Mouse (Mus musculus): ENCODE data around the gene Grb10.

Grb10 gene

DNA sequence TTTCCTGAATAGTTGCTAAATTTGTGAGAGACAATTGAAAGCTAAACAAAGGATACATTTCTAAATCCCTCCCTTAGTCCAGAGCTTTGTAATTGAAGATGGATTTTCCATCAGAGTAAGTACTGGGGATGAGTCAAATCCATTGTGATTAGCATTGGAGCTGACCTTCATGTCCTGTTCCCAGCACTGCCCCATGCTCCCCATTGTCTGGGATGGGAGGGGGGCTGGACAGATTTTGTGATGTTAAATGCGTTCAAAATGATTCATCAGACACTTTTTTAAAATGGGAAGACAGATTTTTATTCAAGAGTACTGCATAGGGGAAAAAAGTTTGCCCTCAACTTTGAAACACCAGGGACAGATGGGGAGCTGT, 156.7 kb downstream of the Grb10 start:
- in situ Hi-C loops (cut with MboI, MseI), result loop anchor here in 1 of 2 experiments (5.0 kb wide), 1 partner anchor 69 kb away; no protein-coding TSS in a partner anchor

DNA sequence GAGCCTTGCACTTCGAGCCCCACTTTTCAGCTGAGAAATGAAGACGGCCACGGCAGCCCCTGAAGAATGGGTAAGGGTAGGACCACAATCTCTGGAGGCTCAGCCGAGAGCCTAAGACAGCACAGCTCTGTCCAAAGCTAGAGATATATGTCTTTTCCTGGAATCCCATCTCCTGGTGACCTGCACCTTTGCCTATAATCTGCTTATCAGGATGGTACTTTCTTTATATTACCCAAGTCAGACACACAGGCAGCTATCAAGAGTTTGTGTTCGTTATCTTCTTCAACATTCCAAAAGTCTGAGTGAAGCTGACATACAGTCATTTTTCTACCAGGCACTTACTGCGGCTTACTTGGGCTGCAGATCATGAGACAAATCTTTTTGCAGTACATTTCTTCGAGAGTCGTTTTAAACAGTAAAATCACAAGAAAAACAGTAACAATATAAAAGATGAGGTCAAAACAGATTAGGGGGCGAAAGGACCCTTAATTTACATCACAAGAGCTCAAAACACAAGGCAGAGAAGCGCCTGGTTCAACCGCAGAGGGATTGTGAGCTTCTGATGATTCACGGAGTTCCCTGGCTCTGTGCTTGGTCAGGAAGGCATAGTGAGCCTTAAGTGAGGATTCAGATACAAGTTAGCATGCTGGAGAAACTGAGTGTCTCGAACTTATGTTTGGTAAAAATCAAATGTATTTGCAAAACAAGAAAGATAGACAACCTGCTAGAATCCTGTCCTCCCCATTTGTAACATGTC, 157.3 kb downstream of the Grb10 start:
- in situ Hi-C loops (cut with MboI, MseI), result loop anchor here in 1 of 2 experiments (5.0 kb wide), 1 partner anchor 69 kb away; no protein-coding TSS in a partner anchor
